Mouse (Mus musculus) embryo, embryonic 10.5 days (tissue): ENCODE results near the gene Srl.
"Not testable (repeated sequence)": the region's sequence is repeated elsewhere in the genome, so short reads cannot be mapped to it uniquely, and the experiment has no call there.

ENCODE experiments used
- DNase-seq: peaks from one replicate; pipeline ENCODE4 v3.0.0-alpha.2; 2015; ENCODE audit warnings: low spot score

Gene Srl

DNA sequence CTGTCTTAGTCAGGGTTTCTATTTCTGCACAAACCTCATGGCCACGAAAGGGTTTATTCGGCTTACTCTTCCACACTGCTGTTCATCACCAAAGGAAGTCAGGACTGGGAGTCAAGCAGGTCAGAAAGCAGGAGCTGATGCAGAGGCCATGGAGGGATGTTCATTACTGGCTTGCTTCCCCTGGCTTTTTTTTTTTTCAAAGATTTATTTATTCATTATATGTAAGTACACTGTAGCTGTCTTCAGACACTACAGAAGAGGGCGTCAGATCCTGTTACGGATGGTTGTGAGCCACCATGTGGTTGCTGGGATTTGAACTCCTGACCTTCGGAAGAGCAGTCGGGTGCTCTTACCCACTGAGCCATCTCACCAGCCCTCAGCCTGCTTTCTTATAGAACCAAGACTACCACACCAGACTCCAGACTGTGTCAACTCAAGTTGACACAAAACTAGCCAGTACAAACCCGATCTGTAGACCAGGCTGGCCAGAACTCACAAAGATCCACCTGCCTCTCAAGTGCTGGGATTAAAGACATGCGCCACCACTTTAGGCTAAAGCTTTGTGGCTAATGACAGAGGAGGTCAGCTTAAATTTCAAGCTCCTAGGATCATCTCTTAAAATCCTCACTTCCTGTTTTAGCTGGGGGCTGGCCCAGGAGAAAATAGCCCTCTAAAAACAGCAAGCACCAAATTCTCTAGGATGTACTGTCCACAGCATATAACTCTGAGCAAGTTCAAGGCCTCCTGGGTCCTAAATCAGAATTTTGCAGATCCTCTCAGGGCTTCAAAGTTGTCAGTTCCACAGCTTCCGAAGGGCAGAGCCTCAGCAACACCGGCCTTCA, 67.4 kb downstream of the Srl start:
- DNase-seq = not testable (repeated sequence)

DNA sequence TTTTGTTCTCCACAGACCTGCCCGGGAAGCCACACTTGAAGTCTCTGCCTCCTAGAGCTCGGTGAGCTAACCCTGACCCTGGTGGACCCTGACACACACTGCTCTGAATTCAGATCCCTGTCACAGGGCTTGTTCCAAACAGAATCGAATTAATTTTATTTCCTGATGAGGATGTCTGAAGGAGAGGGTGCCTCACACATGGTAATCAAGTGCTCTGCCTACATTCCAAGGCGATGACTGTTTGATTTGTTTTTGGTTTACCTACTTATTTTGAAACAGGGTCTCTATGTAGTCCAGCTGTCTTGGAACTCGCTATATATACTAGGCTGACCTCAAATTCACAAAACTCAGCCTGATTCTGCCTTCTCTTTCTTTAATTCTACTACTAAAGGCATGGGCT, 68.4 kb downstream of the Srl start:
- no peak for DNase-seq

DNA sequence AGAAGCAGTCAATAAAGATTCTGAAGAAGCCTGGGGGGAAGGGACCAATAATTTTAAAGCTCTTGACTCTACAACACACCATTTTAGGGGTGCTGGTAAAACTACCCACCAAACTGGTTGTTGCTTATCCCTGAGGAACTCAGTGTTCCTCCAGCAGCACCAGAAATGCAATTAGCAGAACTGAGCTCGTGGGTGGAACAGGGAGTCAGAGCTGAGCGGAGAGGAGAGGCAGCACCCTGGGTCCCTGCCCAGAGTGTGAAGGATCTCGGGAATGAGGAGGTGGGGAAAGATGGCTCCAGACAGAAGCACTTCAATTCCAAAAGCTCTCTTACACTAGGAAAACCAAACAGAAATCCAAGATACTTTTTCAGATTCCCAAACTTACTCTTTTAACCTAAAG, 68.9 kb downstream of the Srl start:
- DNase-seq = no peak

- DNase-seq = no peak
Observed at GRCm38 (mm10) chr16:4469599-4470352, 71.8 kb downstream of the Srl start.

- no peak for DNase-seq
Observed at GRCm38 (mm10) chr16:4464529-4465089, 77.0 kb downstream of the Srl start.

DNA sequence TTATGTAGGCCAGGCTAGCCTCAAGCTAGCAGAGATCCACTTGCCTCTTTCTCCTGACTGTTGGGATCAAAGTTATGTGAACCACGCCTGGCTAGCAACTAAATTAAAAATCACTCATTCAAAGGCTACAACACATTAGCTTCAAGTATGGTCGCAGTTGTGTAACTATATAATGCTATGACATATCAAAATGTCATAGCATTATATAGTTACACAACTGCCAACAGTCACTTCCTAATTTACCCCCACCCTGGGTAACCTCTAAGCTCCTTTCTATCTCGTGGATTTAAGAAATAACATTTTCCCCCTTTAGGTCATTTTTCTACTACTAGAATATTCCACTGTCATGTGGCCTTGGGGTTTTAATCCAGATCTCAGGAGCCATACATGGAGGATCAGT, 83.7 kb downstream of the Srl start:
- DNase-seq = no peak

DNA sequence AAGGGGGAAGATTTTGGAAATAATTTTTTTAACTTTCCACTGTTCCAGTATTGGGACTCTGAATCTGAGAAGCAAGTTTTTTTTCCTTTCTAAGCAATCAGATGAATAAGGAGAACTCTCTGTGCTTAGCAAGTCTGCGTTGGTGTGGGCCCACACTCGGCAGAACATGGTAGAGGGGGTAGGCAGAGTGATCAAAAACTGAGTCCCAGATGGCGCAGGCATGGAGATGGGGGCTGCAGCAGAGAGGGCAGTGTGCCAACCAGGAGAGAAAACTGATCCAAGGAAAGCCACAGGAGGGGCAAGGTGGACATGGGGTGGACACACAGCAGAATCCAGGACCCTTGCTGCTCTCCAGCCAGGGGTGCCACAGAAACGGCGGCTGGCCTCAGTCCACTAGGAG, 85.2 kb downstream of the Srl start:
- DNase-seq = no peak

GRCm38 (mm10) chr16:4455693-4456092, 85.9 kb downstream of the Srl start:
- peak; percentile 8 for DNase-seq

DNA sequence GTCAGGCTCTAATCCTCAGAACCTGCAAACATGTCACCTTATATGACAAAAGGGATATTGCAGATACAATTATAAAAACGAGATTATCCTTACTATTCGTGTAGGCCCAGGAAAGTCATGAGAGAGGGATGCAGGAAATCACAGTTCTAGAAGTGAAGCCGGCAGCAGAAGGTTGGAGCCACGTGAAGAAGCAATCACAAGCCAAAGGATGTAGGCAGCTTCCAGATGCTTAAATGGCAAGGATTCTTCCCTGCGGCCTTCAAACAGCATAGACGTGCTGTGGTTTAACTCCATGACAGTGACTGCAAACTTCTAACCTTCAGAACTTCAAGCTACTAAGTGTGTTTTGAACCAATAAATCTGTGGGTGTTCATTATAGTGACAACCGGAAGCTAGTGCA, 87.1 kb downstream of the Srl start:
- no peak for DNase-seq

GRCm38 (mm10) chr16:4449418-4449817, 92.2 kb downstream of the Srl start:
- no peak for DNase-seq

DNA sequence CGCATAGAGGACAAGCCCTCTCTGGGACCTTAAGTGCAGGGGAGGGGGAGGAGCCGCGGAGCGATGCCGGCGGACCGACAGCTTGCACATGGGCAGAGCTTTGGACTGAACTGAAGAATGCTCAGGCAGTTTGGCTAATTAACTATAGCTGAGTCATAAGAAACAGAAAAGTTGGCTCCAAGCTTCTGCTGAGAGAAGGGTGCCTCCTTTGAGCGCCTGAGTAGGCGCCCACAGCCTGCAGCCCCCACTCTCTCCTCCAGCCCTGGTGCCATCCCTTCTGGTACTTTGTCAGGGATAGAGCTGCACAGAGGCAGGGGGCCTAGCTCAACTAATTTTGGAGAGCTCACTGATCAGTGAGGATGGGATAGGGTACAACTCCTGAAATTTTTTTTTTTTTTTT, 93.4 kb downstream of the Srl start:
- DNase-seq = peak; percentile 11

DNA sequence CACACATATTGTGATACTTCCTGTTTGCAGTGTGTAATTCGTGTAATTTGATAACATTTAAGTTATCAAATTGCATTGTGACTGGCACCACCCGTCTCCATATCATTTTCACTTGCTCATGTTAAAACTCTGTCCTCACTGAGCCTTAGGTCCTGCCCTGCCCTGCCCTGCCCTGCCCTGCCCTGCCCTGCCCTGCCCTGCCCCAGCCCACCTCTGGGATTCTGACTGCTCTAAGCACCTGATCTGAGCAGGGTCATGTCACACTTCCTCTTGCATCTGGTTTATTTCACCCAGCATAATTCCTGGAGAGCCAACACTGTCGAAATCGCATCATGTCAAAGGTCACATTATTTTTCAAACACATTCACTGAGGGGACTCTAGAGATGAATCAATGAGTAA, 95.2 kb downstream of the Srl start:
- no peak for DNase-seq

DNA sequence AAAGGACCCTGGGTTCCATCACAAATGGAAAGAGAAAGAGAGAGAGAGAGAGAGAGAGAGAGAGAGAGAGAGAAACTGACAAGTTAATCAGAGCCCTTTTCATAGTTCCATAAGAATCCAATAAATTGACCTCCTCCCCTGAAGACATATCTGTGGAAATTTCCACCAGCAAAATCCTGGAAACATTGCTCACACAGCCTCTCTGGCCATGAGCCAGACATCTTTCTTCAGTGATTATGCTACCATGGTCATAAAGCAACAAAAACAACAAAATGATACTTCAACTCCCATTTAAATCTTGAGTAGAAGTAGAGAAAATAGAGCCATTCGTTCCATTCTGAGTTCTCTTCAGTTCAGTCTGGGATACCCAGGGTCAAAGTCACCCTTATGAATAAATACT, 97.2 kb downstream of the Srl start:
- no peak for DNase-seq

GRCm38 (mm10) chr16:4439302-4440066, 102.1 kb downstream of the Srl start:
- DNase-seq = no peak

GRCm38 (mm10) chr16:4436738-4437137, 104.9 kb downstream of the Srl start:
- peak; percentile 38 for DNase-seq

GRCm38 (mm10) chr16:4435371-4435770, 106.2 kb downstream of the Srl start:
- DNase-seq = no peak

DNA sequence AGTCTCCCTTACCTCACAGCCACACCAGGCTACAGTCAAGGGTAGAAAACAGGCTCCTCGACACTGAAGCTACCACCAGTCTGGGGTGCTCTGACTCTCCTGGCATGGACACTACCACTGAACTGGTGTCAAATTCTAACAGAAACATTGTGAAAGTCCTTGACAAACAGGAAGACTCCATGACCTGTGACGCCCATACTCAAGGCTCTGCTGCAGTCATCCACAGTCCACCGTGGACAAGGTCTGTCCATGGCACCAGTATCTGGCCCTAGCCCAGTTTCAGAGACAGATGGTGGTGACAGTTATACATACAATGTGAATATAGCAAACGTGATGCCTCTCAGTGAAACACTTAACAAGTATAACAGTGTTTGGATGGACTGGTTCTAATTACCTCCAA, 109.8 kb downstream of the Srl start:
- DNase-seq = no peak

DNA sequence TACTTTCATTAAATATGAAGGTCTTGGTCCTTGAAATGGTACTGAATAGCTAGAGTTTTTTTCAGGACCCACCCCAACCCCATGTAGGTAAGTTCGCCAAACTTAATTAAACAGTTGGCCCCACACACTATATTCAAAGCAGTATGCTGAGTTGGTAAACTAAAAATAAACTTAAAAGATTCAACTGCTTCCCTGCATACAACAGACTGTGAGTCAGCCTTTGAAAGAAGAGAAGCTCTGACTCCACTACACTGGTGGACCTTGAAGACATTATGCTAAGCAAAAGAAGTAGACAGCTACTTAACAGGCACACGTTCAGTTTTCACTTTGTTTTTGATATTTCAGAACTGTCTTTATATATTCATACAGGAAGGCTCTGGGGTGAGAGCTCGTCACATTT, 110.6 kb downstream of the Srl start:
- no peak for DNase-seq

DNA sequence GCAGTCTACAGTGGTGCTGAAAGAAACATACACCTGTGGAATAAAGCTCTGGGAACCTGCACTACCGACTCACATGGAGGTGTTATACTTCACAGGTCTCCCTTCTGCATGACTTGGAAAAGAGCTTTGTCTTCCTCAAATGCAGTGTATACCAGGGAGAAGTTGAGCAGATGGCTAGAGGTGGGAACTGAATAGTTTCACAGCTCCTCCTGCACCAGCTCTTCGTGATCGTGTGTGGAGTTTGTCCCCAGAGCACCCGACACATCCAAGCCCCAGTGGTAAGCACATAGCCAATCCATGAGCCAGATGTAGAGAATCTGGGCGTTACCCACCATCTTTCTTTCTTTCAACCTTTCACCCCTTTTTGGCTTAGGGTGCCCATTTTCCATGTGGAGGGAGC, 111.4 kb downstream of the Srl start:
- no peak for DNase-seq
